Mouse (Mus musculus) lung, embryonic 15.5 days (tissue): ENCODE data around the gene Cckbr. TPM values are rescaled to one million over a fixed set of nuclear protein-coding genes. Genes with fewer than 3 reads are reported as not detected.
A peak's percentile ranks its signal among the peaks of the same experiment; 100 is the strongest.

Experiments
- ATAC-seq: fragments of 200-750 bp; cut with Nextera tagmentation; 2 replicates; pipeline ENCODE4 v1.8.0; 2017; ENCODE audit warnings: moderate number of reproducible peaks, borderline replicate concordance; ENCODE audit not compliant: low FRiP score, low TSS enrichment; ENCODE audit errors: extremely low read depth
- H3K27ac ChIP-seq: fragments of 300-500 bp; sonication (generic); 2 replicates; pipeline ENCODE4 v1.5.1; 2015; ENCODE audit warnings: moderate library complexity, mild to moderate bottlenecking, inconsistent platforms
- H3K27me3 ChIP-seq: fragments of 300-500 bp; sonication (generic); 2 replicates; pipeline ENCODE4 v1.6.1; 2015; ENCODE audit warnings: inconsistent platforms
- H3K36me3 ChIP-seq: fragments of 300-500 bp; sonication (generic); 2 replicates; pipeline ENCODE4 v1.6.1; 2015; ENCODE audit warnings: inconsistent platforms
- H3K4me1 ChIP-seq: fragments of 300-500 bp; sonication (generic); 2 replicates; pipeline ENCODE4 v1.6.1; 2015; ENCODE audit warnings: inconsistent platforms
- H3K4me2 ChIP-seq: fragments of 300-500 bp; sonication (generic); 2 replicates; pipeline ENCODE4 v1.6.1; 2015; ENCODE audit warnings: inconsistent platforms, mild to moderate bottlenecking, moderate library complexity
- H3K4me3 ChIP-seq: fragments of 300-500 bp; sonication (generic); 2 replicates; pipeline ENCODE4 v1.5.1; 2015; ENCODE audit warnings: mild to moderate bottlenecking, inconsistent platforms
- H3K9ac ChIP-seq: fragments of 300-500 bp; sonication (generic); 2 replicates; pipeline ENCODE4 v1.6.1; 2015; ENCODE audit warnings: inconsistent platforms
- H3K9me3 ChIP-seq: fragments of 300-500 bp; sonication (generic); 2 replicates; pipeline ENCODE4 v1.6.1; 2016; ENCODE audit warnings: inconsistent platforms
- WGBS: fragments of 180-500 bp; shearing (Covaris S2); methylation state at CpG from one replicate; pipeline ENCODE4 v1.1.7; 2015; 5-methylcytosine and 5-hydroxymethylcytosine counted together
- polyA plus RNA-seq: library from polyadenylated mRNA; unstranded; fragments of >200 nt; fragmentation: Nextera tagmentation; extraction: Ambion mirVana; gene quantifications from 2 replicates; pipeline ENCODE4 v1.2.1, GENCODE M21; 2015

Gene Cckbr
- polyA plus RNA-seq, 1 experiment from 2014 or later, result 0.21 TPM

DNA sequence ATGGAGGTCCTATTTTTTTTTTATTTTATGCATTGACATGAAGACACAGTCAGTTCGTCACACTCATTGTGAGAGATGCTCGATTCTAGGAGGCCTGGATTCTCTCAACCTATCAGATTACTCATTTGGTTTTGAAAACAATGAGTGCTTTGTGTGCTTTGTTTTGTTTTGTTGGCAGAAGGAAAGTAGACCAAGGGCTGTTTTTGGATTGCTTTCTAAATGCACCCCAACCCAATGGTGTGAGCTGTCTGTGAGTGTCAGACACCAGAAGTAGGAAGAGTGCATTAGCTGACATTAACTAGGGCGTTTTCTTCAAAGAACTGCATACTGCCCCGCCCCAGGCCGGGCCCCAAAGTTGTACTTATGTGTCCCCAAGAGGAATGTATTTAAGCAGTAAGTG, 54.5 kb downstream of the Cckbr start:
- H3K36me3 ChIP-seq, result no peaks in the 10 kb centered on the region
- H3K4me1 ChIP-seq, result peaks cover 22% of the 10 kb centered on the region
- WGBS, result 66% methylated on average over 5 of the region's 5 CpGs
- H3K27me3 ChIP-seq, result no peaks in the 10 kb centered on the region
- no peak for ATAC-seq
- peak overlapping the region; percentile 86 for H3K4me2 ChIP-seq
- no peaks in the 10 kb centered on the region for H3K9me3 ChIP-seq
- H3K27ac ChIP-seq, result 0 out of 2 replicates have a peak overlapping the region, but pooled peaks have one; percentile 86
- H3K4me3 ChIP-seq, result peak overlapping the region; percentile 56; the same call in 1 of the 2 replicates
- H3K9ac ChIP-seq, result 0 out of 2 replicates have a peak overlapping the region, but pooled peaks have one; percentile 64

DNA sequence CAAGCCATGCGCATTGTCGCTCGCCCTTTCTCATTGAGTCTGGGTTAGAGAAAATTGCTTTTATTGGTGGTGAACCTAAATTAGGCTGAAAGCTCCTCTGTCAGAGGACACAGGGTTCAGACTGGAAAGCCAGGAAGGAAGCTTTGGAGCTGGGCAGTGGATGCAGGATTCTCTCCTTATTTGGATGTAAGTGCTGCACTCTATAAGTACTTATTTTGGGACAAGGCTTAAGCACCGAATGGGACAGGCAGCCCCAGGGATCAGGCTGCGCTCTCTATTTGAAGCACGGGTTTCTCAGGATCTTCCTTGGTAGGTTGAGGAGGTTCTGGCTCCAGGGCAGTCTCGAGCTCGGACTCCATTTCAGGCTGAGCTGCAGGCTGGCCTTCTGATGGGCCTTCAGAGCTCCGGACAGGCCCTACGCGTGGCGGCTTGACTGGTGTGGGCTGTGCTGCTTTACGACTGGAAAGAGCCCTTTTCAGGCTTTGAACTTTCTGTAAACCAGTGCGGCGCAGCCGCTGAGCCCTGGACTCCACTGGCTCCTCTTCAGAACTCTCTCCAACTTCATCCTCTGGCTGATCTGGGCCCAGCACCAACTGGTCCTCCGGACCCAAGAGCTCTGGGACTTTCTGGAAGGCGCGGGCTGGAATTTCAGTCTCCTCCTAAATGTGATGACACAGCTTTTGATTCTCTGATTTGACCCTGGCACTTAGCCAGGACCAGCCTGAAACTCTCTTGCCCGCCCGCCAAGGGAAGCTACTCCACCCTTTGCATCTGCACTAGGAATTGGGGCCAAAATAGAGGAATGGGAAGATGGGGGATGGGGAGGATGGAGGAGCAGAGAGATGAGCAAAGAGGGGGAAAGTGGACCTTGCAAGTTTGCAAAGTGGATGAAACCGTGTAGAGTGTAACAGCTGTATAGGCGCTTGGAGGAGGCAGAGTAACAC, 55.3 kb downstream of the Cckbr start:
- H3K4me3 ChIP-seq, result peak overlapping the region; percentile 56
- 51% methylated on average over 23 of the region's 23 CpGs for WGBS
- peak; percentile 21; the same call in 1 of the 2 replicates for ATAC-seq
- H3K4me2 ChIP-seq, result peak overlapping the region; percentile 86
- peak overlapping the region; percentile 64 for H3K9ac ChIP-seq
- no peaks in the 10 kb centered on the region for H3K9me3 ChIP-seq
- H3K27me3 ChIP-seq, result no peaks in the 10 kb centered on the region
- no peaks in the 10 kb centered on the region for H3K36me3 ChIP-seq
- peak overlapping the region; percentile 86 for H3K27ac ChIP-seq
- peaks cover 22% of the 10 kb centered on the region for H3K4me1 ChIP-seq

DNA sequence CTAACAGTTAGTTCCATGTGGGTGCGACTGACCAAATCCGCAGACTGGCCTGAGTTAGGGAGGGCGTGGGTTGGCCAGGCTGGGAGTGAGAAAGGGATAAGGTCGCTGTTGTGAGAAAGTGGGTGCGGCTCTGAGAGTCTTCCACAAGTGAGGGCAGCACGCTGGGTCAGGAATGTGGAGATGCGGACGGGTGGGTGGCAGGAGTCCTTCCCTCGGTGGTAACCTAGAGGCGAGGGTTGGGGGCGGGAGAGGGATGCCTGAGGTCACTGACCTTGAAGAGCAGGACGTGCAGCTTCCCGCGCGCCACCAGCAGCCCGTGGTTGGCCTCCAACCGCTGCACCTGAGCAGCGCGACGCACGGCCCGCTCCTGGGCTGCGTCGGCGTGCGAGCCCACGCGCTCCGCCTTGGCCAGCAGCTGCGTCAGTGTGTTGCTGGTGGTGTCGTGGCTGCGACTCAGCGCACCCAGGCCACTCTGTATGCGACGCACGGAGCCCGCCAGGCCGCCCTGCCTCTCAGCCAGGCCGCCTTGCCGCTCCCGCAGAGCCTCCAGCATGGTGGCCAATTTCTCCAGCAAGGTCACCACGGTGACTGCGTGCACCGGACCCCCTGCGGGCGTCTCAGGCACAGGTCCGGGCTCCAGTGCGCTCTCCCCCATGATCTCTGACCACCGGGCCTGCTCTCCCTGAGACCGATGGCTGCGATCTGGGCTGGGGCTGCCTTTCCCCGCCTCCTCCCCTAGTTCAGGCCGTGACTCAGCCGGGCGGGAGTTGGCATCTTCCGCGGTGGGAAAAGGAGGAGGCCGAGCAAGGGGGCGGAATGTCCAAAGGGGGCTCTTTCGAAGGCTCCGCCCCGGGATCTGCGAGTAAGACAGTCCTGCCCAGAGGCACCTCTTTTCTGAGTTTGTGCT, 56.2 kb downstream of the Cckbr start, which contains the start of gene Cavin3:
Gene Cavin3, minus strand, starts transcription at position 796 of the 907 bp plus-strand sequence.
- 2% methylated on average over 62 of the region's 63 CpGs for WGBS
- Histone ChIP-seq H3K36me3 (no peaks in the 10 kb centered on the region), H3K4me3 (peak within 1 kb of the TSS; percentile 56), H3K27me3 (no peaks in the 10 kb centered on the region), H3K27ac (peak within 1 kb of the TSS; percentile 86), H3K4me1 (peaks cover 22% of the 10 kb centered on the region), H3K9me3 (no peaks in the 10 kb centered on the region), H3K9ac (peak within 1 kb of the TSS; percentile 64), H3K4me2 (peak within 1 kb of the TSS; percentile 86)
- ATAC-seq, result peak; percentile 89

DNA sequence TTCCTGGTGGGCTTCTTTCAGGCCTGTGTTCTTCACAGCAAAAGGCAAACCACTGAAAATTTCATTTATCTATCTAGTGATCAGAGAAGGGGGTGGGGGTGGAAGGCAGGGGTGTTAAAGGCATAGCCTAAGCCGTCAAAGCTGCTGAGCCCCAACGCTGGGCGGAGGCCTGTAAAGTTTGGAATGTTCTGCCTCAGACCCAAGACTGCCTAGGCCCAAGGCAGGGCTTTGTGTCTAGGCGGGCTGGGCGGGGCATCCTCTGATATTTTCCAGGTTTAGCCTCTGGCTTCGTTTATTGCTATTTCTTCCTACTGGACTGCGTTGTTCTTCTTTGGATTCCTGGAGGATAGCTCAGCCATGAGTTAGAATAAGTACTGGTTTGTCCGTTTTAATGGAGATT, 56.9 kb downstream of the Cckbr start:
- ATAC-seq, result peak; percentile 53
- WGBS, result 40% methylated on average over 8 of the region's 8 CpGs
- H3K9me3 ChIP-seq, result no peaks in the 10 kb centered on the region

DNA sequence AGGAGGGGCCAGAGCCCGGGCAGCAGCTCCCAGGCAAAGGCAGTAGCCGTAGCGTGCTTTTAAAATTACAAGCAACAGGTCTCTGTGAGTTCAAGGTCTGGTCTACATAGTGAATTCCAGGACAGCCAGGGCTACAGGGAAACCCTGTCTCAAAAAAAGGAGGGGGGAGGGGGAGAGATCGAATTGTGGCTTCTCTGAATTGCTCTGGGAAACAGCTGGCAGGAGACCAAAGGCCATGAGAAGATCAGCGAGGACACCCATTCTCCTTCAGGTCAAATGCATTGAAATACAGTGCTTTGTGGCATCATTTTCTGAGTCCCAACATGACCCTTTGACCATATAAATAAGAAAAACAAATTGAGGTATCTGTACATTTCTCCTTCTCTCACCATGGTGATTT, 59.5 kb downstream of the Cckbr start:
- Histone ChIP-seq H3K36me3 (no peaks in the 10 kb centered on the region), H3K4me3 (no peak overlapping the region), H3K4me1 (peaks cover 22% of the 10 kb centered on the region), H3K27me3 (no peaks in the 10 kb centered on the region), H3K4me2 (no peak overlapping the region), H3K9ac (no peak overlapping the region), H3K9me3 (no peaks in the 10 kb centered on the region), H3K27ac (no peak overlapping the region)
- 63% methylated on average over 5 of the region's 5 CpGs for WGBS
- no peak for ATAC-seq

More for the DNA sequence above, 56.9 kb downstream of the Cckbr start:
- H3K9ac ChIP-seq, result peak overlapping the region; percentile 64
- H3K27ac ChIP-seq, result peak overlapping the region; percentile 86
- H3K36me3 ChIP-seq, result no peaks in the 10 kb centered on the region
- peak overlapping the region; percentile 86 for H3K4me2 ChIP-seq
- peaks cover 22% of the 10 kb centered on the region for H3K4me1 ChIP-seq
- H3K27me3 ChIP-seq, result no peaks in the 10 kb centered on the region
- H3K4me3 ChIP-seq, result peak overlapping the region; percentile 56

DNA sequence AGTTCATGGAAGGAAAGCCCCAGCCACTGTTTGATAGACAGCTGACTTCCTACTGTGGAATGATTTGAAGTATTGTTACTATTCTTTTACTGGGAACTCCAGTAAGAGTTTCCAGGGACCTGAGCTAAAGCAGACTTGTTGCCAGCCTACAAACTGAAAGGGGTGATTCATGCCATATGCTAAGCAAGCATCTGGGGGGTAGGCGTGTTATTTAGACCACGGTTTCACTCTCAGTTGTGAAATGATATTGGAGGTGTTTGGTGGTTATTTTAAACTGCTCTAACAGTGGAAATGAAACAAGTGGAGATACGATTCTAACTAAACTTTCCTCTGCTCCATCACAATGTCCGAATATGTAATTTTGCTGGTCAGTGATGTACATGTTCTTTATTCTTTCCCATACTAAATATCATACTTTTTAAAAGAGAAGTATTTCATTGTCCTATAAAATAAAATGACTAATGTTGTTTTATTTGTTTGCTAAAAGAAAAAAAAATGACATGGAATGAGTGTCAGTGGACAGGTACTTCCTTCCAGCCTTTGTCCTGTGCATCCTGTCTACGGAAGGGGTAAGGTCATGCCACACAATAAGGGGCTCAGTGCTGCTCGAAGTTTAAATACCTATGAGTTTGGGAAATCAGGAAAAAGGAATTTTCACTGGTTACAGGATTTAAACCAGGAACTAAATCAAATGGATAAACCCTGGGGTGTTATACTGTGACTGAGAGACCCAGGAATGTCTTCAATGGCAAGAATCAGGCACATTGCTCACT, 61.8 kb downstream of the Cckbr start:
- WGBS, result 62% methylated on average over 6 of the region's 6 CpGs
- ATAC-seq, result no peak
- no peaks in the 10 kb centered on the region for H3K9me3 ChIP-seq
- H3K4me3 ChIP-seq, result no peak overlapping the region
- H3K4me1 ChIP-seq, result peaks cover 4% of the 10 kb centered on the region; the same call in 1 of the 2 replicates
- no peaks in the 10 kb centered on the region for H3K36me3 ChIP-seq
- H3K27ac ChIP-seq, result no peak overlapping the region
- H3K4me2 ChIP-seq, result no peak overlapping the region
- H3K27me3 ChIP-seq, result no peaks in the 10 kb centered on the region
- no peak overlapping the region for H3K9ac ChIP-seq

DNA sequence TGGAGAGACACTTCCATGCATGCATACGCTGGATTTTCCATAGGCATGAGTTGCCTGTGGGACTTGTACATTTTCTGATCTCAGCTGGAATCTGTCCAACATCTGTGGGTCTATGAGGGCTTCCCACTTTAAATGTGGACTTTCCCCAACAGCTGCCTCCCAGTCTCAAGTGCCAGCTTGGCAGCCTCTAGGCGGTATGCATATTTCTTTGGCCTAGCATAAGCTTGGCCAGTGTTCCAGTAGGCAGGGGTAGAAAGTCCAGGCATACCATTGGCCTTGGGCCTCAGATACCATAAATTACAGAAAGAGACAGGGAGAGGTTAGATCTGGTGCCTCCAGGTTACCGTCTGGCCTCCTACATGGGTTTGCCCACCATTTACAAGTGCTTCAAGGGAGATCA, 72.3 kb downstream of the Cckbr start:
- Histone ChIP-seq H3K4me2 (no peak overlapping the region), H3K4me1 (no peaks in the 10 kb centered on the region), H3K9ac (no peak overlapping the region), H3K27me3 (no peaks in the 10 kb centered on the region), H3K27ac (no peak overlapping the region), H3K36me3 (no peaks in the 10 kb centered on the region), H3K9me3 (no peaks in the 10 kb centered on the region), H3K4me3 (no peak overlapping the region)
- 78% methylated on average over 3 of the region's 3 CpGs for WGBS
- ATAC-seq, result no peak

DNA sequence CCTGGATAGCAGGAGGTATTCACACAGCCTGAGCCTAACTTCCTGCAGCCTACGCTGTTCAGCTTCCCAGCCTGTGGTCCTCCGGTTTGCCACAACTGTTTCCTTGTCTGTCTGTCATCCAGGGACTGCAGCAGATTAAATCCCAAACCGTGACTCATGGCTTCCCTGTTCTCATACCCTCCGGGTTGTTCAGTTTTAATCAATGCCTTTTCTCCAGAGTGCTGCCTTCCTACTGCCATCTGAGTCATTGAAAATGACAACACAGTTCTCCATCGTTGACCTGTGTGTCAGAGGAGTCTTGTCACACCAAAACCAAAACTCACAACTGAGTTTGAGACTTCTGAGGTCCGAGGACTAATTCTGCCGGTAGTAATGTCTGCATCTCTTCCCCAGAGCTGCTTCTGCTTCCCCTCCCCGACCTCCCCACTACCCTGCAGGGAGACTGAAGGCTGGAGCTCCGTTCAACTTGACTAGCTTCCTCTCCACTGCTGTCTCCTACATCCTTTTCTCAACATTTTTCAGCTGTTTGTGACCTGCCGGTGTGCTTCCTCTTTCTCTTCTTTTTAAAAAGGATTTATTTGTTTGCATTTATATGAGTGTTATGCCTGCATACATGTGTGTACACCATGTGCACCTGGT, 73.4 kb downstream of the Cckbr start:
- 53% methylated on average over 10 of the region's 10 CpGs for WGBS
- H3K27me3 ChIP-seq, result no peaks in the 10 kb centered on the region
- no peak overlapping the region for H3K4me2 ChIP-seq
- H3K36me3 ChIP-seq, result no peaks in the 10 kb centered on the region
- no peak overlapping the region for H3K9ac ChIP-seq
- H3K9me3 ChIP-seq, result no peaks in the 10 kb centered on the region
- H3K4me1 ChIP-seq, result no peaks in the 10 kb centered on the region
- no peak for ATAC-seq
- no peak overlapping the region for H3K4me3 ChIP-seq
- no peak overlapping the region for H3K27ac ChIP-seq

DNA sequence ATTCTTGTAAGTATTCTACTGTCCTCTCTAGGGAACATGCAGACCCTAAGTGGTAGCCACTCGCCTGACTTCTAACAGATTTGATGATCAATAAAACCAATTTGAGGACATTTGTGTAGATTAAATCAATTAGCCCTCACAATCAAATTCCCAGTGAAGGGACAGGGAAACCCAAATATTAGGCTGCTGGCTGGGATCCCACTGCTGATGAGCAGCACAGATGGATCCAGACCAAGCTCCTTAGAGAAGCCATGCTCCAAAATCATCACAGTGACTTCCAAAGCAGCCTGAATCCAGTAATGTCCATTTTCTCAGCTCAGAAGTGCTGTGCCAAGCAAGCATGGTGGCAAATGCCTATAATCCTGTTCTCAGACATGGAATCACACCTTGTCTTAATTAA, 74.1 kb downstream of the Cckbr start:
- Histone ChIP-seq H3K27ac (no peak overlapping the region), H3K36me3 (no peaks in the 10 kb centered on the region), H3K4me1 (no peaks in the 10 kb centered on the region), H3K27me3 (no peaks in the 10 kb centered on the region), H3K4me3 (no peak overlapping the region), H3K9ac (no peak overlapping the region), H3K4me2 (no peak overlapping the region), H3K9me3 (no peaks in the 10 kb centered on the region)
- ATAC-seq, result no peak
- 83% methylated on average over 1 of the region's 1 CpGs for WGBS

DNA sequence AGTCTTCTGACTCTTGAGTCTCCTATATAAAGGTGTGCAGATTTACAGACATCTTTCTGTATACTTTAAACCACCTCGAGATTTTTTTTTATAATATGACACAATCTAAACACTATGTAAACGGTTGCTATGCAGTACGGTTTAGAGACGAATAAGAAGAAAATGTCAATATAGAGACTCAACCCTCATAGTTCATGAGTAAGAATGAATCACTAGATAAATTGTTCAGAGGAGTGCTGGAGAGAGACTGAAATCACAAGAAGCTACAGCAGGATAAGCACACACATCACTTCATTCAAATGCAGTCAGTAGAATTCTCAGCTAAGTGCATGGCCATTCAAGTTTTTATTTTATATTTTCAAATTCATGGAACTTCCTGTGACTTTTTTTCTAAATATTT, 76.5 kb downstream of the Cckbr start:
- Histone ChIP-seq H3K27me3 (no peaks in the 10 kb centered on the region), H3K9ac (no peak overlapping the region), H3K36me3 (no peaks in the 10 kb centered on the region), H3K27ac (no peak overlapping the region), H3K9me3 (no peaks in the 10 kb centered on the region), H3K4me3 (no peak overlapping the region), H3K4me2 (no peak overlapping the region), H3K4me1 (no peaks in the 10 kb centered on the region)
- no peak for ATAC-seq
- 61% methylated on average over 4 of the region's 4 CpGs for WGBS

DNA sequence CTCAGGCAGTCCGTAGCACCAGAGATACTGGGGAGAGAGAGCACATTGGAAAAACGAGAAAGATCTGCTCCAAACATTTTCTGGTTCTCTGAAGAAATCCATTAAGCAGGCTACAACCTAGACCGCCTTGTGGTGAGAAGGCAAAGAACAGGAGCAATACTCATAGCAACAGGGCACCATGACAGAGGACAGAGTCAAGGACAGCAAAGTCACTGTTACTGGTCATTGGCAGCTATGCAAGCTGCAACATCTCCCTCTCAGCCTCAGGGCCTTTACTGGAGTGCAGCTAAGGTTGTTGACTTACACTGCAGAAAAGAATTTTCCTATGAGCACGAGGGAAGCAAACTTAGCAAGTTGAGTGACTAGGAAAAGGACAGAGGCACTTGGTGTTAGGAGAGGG, 81.7 kb downstream of the Cckbr start:
- 63% methylated on average over 4 of the region's 4 CpGs for WGBS
- no peaks in the 10 kb centered on the region for H3K9me3 ChIP-seq
- H3K36me3 ChIP-seq, result no peaks in the 10 kb centered on the region
- H3K27me3 ChIP-seq, result no peaks in the 10 kb centered on the region
- H3K4me1 ChIP-seq, result no peaks in the 10 kb centered on the region
- no peak overlapping the region for H3K4me3 ChIP-seq
- H3K4me2 ChIP-seq, result no peak overlapping the region
- ATAC-seq, result no peak
- H3K27ac ChIP-seq, result no peak overlapping the region
- no peak overlapping the region for H3K9ac ChIP-seq
